Mouse (Mus musculus) kidney, embryonic 14.5 days (tissue): ENCODE measurements around the gene Cdh4. TPM values are rescaled to one million over a fixed set of nuclear protein-coding genes. Genes with fewer than 3 reads are reported as not detected.

Source experiments
- ATAC-seq: fragments of 200-750 bp; cut with Nextera tagmentation; 2 replicates; pipeline ENCODE4 v1.8.0; 2017; ENCODE audit warnings: moderate number of reproducible peaks, mild to moderate bottlenecking, moderate TSS enrichment, moderate library complexity; ENCODE audit not compliant: low FRiP score, low TSS enrichment
- H3K27ac ChIP-seq: fragments of 300-500 bp; sonication (generic); 2 replicates; pipeline ENCODE4 v1.5.1; 2014; ENCODE audit warnings: low read depth, mild to moderate bottlenecking, low read length, moderate library complexity, mixed read lengths
- H3K27me3 ChIP-seq: fragments of 300-500 bp; sonication (generic); 2 replicates; pipeline ENCODE4 v1.6.1; 2014; ENCODE audit warnings: mild to moderate bottlenecking, low read length; ENCODE audit not compliant: control insufficient read depth, insufficient read depth
- H3K36me3 ChIP-seq: fragments of 300-500 bp; sonication (generic); 2 replicates; pipeline ENCODE4 v1.6.1; 2014; ENCODE audit warnings: low read length, mixed read lengths; ENCODE audit not compliant: control insufficient read depth, insufficient read depth
- H3K4me1 ChIP-seq: fragments of 300-500 bp; sonication (generic); 2 replicates; pipeline ENCODE4 v1.6.1; 2014; ENCODE audit warnings: low read length, mixed read lengths; ENCODE audit not compliant: control insufficient read depth, insufficient read depth
- H3K4me2 ChIP-seq: fragments of 300-500 bp; sonication (generic); replicated peaks from 2 replicates; pipeline ENCODE4 v1.6.1; 2014; ENCODE audit warnings: low read depth, mild to moderate bottlenecking, low read length
- H3K4me3 ChIP-seq: fragments of 300-500 bp; sonication (generic); 2 replicates; pipeline ENCODE4 v1.5.1; 2014; ENCODE audit warnings: mild to moderate bottlenecking, low read length
- H3K9ac ChIP-seq: fragments of 300-500 bp; sonication (generic); 2 replicates; pipeline ENCODE4 v1.6.1; 2014; ENCODE audit warnings: low read depth, mild to moderate bottlenecking, low read length, moderate library complexity
- H3K9me3 ChIP-seq: fragments of 300-500 bp; sonication (generic); 2 replicates; pipeline ENCODE4 v1.6.1; 2016; ENCODE audit warnings: low read length; ENCODE audit not compliant: control insufficient read depth
- WGBS: fragments of 180-500 bp; shearing (Covaris S2); extraction: QIAGEN DNeasy Blood & Tissue Kit; methylation state at CpG from one replicate; pipeline ENCODE4 v1.1.7; 2014; 5-methylcytosine and 5-hydroxymethylcytosine counted together
- polyA plus RNA-seq: library from polyadenylated mRNA; unstranded; fragments of >200 nt; fragmentation: Nextera tagmentation; extraction: Ambion mirVana; gene quantifications from 2 replicates; pipeline ENCODE4 v1.2.1, GENCODE M21; 2014

The Cdh4 gene
- polyA plus RNA-seq, 1 experiment from 2014 or later: 19.4 TPM

DNA sequence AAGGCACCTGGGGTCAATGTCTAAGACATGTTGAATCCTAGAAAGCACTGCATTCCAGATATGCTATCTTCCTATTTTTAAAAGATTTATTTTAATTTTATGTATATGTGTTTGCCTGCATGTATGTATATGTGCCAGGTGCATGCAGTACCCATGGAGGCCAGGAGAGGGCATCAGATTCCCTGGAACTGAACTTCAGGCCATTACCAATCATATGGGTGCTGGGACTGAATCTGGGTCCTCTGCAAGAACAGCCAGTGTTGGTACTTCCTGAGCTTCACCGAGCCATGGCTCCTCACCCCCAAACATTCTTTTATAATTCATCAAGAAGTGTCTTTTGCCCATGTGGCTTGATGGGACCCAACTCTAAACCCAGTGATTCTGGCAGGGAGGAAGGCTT is 6.8 kb downstream of the Cdh4 start:
- Histone ChIP-seq H3K27ac (no peak overlapping the region), H3K4me1 (no peaks in the 10 kb centered on the region), H3K9ac (no peak overlapping the region), H3K9me3 (peaks cover 4% of the 10 kb centered on the region; the same call in 1 of the 2 replicates), H3K36me3 (no peaks in the 10 kb centered on the region), H3K4me3 (no peak overlapping the region), H3K4me2 (no peak overlapping the region), H3K27me3 (peaks cover 8% of the 10 kb centered on the region; the same call in 1 of the 2 replicates)
- ATAC-seq: no peak
- WGBS: 100% methylated on average over 1 of the region's 1 CpGs

DNA sequence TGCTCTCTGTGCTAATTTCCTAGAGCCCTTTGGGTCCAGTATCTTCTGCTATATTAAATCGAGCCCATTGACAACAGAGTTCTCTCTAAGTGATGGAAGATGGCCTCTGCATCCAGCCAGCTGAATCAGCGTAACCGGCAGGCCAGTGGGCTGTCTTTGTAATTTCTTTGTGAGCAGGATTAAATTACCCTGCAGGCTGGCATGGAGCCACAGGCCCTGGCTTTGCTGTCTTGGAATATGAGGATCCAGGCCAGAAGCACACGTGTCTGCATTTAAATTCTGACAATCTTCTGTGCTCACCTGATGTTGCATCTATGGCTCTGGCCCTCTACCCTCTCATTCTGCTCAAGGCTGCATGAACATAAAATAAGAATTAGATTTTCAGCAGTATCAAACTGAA is 17.0 kb downstream of the Cdh4 start:
- Histone ChIP-seq H3K9ac (no peak overlapping the region), H3K27me3 (no peaks in the 10 kb centered on the region), H3K4me1 (no peaks in the 10 kb centered on the region), H3K4me3 (no peak overlapping the region), H3K36me3 (0 out of 2 replicates have a peak, but pooled peaks cover 5% of the 10 kb centered on the region), H3K27ac (no peak overlapping the region), H3K4me2 (no peak overlapping the region), H3K9me3 (peaks cover 88% of the 10 kb centered on the region)
- ATAC-seq: no peak
- WGBS: 94% methylated on average over 4 of the region's 4 CpGs

DNA sequence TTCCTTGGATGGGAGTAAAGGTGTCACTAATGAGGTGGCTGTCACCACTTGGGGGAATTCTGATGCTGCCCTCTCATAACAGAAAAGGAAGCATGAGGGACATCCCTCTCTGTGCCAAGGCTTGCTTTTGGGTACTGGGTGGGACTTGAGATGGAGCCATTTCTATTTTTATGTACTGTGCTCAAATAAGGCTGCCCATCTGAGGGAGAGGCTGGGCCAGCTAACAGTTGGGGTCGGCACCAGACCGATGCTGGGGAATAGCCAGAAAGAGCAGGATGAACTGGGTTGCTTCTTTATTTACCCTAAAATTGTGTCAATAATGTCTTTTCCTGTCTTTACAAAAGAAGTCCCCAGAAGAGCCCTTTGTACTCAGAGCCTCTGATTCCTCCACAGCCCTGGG is 17.4 kb downstream of the Cdh4 start:
- no peak for ATAC-seq
- WGBS: 94% methylated on average over 2 of the region's 2 CpGs
- H3K4me3 ChIP-seq: no peak overlapping the region
- H3K9ac ChIP-seq: no peak overlapping the region
- H3K36me3 ChIP-seq: 0 out of 2 replicates have a peak, but pooled peaks cover 4% of the 10 kb centered on the region
- peaks cover 89% of the 10 kb centered on the region for H3K9me3 ChIP-seq
- no peak overlapping the region for H3K4me2 ChIP-seq
- H3K4me1 ChIP-seq: no peaks in the 10 kb centered on the region
- H3K27ac ChIP-seq: no peak overlapping the region
- no peaks in the 10 kb centered on the region for H3K27me3 ChIP-seq

DNA sequence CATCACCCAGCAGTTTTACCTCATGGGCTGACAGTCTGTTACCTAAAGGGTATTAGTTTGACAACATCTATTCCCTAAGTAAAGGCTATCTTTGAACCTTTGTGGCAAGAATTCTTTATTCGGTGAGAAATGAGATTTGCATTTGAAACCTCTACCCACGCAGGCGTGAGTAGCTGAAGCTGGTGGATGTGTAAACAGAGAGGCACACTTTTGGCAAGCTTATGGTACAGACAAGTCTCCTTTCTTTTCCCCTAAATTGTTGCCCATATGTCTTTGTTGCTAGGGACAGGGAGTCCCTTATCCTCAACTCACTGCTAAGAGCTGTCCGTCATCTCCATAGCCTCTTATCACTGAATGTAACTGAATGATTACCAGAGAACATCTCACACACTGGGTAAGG is 21.3 kb downstream of the Cdh4 start:
- Histone ChIP-seq H3K4me3 (no peak overlapping the region), H3K27ac (no peak overlapping the region), H3K36me3 (no peaks in the 10 kb centered on the region), H3K9ac (no peak overlapping the region), H3K27me3 (no peaks in the 10 kb centered on the region), H3K4me2 (no peak overlapping the region), H3K4me1 (no peaks in the 10 kb centered on the region), H3K9me3 (peaks cover 81% of the 10 kb centered on the region)
- ATAC-seq: no peak
- WGBS: 90% methylated on average over 4 of the region's 4 CpGs

DNA sequence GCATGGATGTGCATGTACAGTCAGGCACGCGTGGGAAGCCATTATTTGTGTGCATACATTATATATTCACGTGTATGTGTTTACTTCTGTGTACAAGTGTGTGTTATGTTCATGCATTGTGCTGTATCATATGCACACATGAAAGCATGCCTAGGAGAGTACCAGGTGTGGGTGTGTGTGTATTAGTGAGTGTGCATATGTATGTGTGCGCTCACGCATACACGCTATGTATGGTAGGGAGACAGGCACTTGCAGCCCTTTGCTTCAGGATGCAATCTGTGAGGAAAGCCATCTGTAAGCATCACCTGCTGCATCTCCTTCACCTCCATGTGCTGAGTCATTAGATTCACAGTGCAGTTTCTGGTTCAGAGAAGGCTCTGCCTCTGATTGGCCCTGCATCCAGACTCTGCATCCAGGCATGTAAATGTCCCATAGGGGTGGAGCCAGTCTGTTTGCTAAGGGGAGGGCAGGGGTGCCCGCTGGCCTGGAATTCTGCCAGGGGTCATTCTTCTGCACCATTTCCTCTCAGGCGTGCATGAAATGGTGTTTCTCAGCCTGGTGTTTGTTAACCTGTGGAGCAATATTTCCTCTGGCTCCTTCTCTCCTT is 25.7 kb downstream of the Cdh4 start:
- Histone ChIP-seq H3K4me1 (no peaks in the 10 kb centered on the region), H3K4me3 (no peak overlapping the region), H3K4me2 (no peak overlapping the region), H3K27me3 (no peaks in the 10 kb centered on the region), H3K9ac (no peak overlapping the region), H3K9me3 (peaks cover 40% of the 10 kb centered on the region), H3K36me3 (no peaks in the 10 kb centered on the region), H3K27ac (no peak overlapping the region)
- peak; percentile 71; the same call in 1 of the 2 replicates for ATAC-seq
- WGBS: 81% methylated on average over 8 of the region's 8 CpGs

DNA sequence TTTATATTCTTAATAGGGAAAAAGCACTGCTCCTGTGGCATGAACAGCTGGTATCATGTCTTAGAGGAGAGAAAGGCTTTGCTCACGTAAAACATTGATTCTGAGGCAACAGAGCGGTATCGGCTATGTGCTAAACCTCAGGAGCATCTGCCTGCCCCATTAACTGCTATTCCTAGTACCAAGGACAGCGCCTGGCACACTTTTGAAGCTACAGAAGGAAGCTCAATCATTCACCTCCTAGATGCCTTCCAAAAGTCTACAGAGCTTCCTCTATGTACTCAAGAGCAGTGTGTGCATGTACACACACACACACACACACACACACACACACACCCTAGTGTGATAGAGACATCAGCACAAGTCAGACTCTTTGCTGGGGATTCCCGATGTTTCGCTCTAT is 34.4 kb downstream of the Cdh4 start:
- H3K27ac ChIP-seq: no peak overlapping the region
- no peak overlapping the region for H3K4me2 ChIP-seq

DNA sequence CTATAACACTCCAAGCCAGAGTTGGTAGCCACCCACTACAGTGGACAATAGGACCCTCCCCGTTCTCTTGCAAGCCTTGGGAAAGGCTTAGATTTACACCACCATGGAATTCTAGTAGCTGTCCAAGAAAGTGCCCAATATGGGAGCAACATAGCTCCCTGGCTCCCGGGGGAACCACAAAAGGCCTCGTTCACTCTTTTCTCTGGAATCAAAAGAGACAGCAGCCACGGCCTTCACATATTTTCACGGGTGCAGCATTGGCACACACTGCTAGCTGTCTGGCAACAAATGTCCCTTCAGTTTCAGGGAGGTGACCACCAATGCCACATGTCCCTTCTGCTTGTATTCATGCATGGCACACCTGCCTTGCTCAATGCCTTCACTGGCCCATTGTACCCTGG is 38.6 kb downstream of the Cdh4 start:
- H3K4me1 ChIP-seq: no peaks in the 10 kb centered on the region
- H3K27ac ChIP-seq: no peak overlapping the region
- no peaks in the 10 kb centered on the region for H3K27me3 ChIP-seq
- H3K4me2 ChIP-seq: no peak overlapping the region
- H3K36me3 ChIP-seq: no peaks in the 10 kb centered on the region
- ATAC-seq: no peak
- no peak overlapping the region for H3K9ac ChIP-seq
- H3K9me3 ChIP-seq: no peaks in the 10 kb centered on the region
- WGBS: 82% methylated on average over 5 of the region's 5 CpGs
- H3K4me3 ChIP-seq: no peak overlapping the region

More for the DNA sequence above, 34.4 kb downstream of the Cdh4 start:
- 85% methylated on average over 6 of the region's 6 CpGs for WGBS
- no peak for ATAC-seq
- Histone ChIP-seq H3K9ac (no peak overlapping the region), H3K27me3 (no peaks in the 10 kb centered on the region), H3K4me1 (no peaks in the 10 kb centered on the region), H3K36me3 (no peaks in the 10 kb centered on the region), H3K9me3 (no peaks in the 10 kb centered on the region), H3K4me3 (no peak overlapping the region)

DNA sequence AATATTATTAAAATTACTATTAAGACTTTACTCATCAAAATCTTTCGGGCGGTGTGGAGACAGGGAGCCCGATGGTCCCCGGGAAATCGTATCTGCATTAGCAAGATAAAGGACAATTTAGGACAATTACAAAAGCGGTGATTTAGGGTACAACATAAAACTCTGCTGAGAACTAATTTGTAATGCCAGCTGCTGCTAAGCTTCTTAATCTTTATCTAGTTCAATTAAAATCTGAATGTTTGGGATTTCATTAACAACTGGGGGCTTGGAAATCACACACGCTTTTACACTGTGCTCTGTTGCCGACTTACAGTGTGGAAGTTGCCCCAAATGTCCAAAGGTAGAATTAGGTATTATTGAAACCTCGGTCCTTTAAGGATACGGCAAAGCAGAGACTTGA is 39.1 kb downstream of the Cdh4 start:
- Histone ChIP-seq H3K27ac (no peak overlapping the region), H3K36me3 (no peaks in the 10 kb centered on the region), H3K4me2 (no peak overlapping the region), H3K9ac (no peak overlapping the region), H3K9me3 (no peaks in the 10 kb centered on the region), H3K27me3 (no peaks in the 10 kb centered on the region), H3K4me3 (no peak overlapping the region), H3K4me1 (no peaks in the 10 kb centered on the region)
- no peak for ATAC-seq
- WGBS: 84% methylated on average over 10 of the region's 10 CpGs

DNA sequence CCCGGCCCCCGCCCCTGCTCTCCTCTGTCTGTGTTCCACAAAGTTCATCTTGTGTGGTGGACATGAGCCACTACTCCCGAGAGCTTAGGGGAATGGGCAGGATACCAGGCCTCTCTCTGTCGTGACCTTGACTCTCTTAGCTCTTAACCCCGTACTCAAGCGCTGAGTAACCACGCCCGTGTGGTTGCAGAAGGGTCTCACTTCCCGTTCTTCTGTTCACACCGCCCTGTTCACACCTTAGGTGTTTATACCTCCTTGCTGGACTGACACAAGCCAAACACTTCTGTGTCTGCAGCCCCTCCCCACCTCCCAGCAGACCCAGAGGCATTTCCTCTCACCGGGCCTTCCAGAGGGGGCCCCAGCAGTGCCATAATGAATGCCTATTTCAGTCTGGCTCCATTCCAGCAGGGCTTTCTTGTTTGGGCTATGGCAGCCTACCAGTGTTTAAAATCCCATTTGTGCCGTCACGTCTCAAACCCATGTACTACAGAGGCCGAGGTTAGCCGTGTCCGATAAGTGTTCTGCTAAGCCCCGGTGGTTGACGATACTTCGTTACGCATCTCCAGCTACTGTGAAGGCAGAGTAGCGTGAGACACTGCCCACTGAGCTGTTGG is 46.4 kb downstream of the Cdh4 start:
- ATAC-seq: no peak
- no peaks in the 10 kb centered on the region for H3K9me3 ChIP-seq
- H3K27me3 ChIP-seq: no peaks in the 10 kb centered on the region
- no peaks in the 10 kb centered on the region for H3K36me3 ChIP-seq
- H3K27ac ChIP-seq: no peak overlapping the region
- no peak overlapping the region for H3K4me2 ChIP-seq
- H3K4me3 ChIP-seq: no peak overlapping the region
- H3K4me1 ChIP-seq: no peaks in the 10 kb centered on the region
- WGBS: 63% methylated on average over 21 of the region's 21 CpGs
- H3K9ac ChIP-seq: no peak overlapping the region
